Mouse (Mus musculus): Measurements from ENCODE around the gene Tsks. TPM values are rescaled to one million over a fixed set of nuclear protein-coding genes. Genes with fewer than 3 reads are reported as not detected.

The Tsks gene
- polyA plus RNA-seq, 1 experiment from 2014 or later: not detected

GRCm38 (mm10) chr7:44962337-44962736 lies 19.3 kb downstream of the Tsks start:
- DNase-seq (ENCODE audit: low spot score) (no peak), ATAC-seq (ENCODE audit: insufficient read depth, low FRiP score, low TSS enrichment) (no peak)
- Histone ChIP-seq H3K9ac (ENCODE audit: low read length) (no peak overlapping the region), H3K4me1 (ENCODE audit: control insufficient read depth, insufficient read depth, low read length) (no peaks in the 10 kb centered on the region), H3K9me3 (ENCODE audit: control insufficient read depth, low read length) (no peaks in the 10 kb centered on the region), H3K36me3 (ENCODE audit: control insufficient read depth, insufficient read depth, low read length) (peaks cover 6% of the 10 kb centered on the region; the same call in 1 of the 2 replicates), H3K4me3 (ENCODE audit: low read depth, low read length) (no peak overlapping the region), H3K27ac (ENCODE audit: low read depth, low read length) (no peak overlapping the region), H3K4me2 (ENCODE audit: low read depth) (no peak overlapping the region), H3K27me3 (ENCODE audit: control insufficient read depth, insufficient read depth, low read length) (no peaks in the 10 kb centered on the region)
- 86% methylated on average over 8 of the region's 8 CpGs for WGBS

- H3K36me3 ChIP-seq (ENCODE audit: control insufficient read depth, insufficient read depth, low read length): peaks cover 6% of the 10 kb centered on the region; the same call in 1 of the 2 replicates
- 87% methylated on average over 5 of the region's 5 CpGs for WGBS
These were observed 19.8 kb downstream of the Tsks start for GRCm38 (mm10) chr7:44962831-44963230.

GRCm38 (mm10) chr7:44964990-44965389 lies 22.0 kb downstream of the Tsks start:
- whole genome bisulfite sequencing: 94% methylated on average over 13 of the region's 13 CpGs
- no peak overlapping the region for H3K9ac ChIP-seq (ENCODE audit: low read length)
- DNase-seq (ENCODE audit: low spot score) (no peak), ATAC-seq (ENCODE audit: insufficient read depth, low FRiP score, low TSS enrichment) (no peak)
- no peak overlapping the region for H3K4me3 ChIP-seq (ENCODE audit: low read depth, low read length)
- no peaks in the 10 kb centered on the region for H3K9me3 ChIP-seq (ENCODE audit: control insufficient read depth, low read length)
- H3K4me1 ChIP-seq (ENCODE audit: control insufficient read depth, insufficient read depth, low read length): no peaks in the 10 kb centered on the region
- no peak overlapping the region for H3K27ac ChIP-seq (ENCODE audit: low read depth, low read length)
- H3K27me3 ChIP-seq (ENCODE audit: control insufficient read depth, insufficient read depth, low read length): no peaks in the 10 kb centered on the region
- H3K36me3 ChIP-seq (ENCODE audit: control insufficient read depth, insufficient read depth, low read length): peaks cover 6% of the 10 kb centered on the region; the same call in 1 of the 2 replicates
- H3K4me2 ChIP-seq (ENCODE audit: low read depth): no peak overlapping the region

More at GRCm38 (mm10) chr7:44962831-44963230, 19.8 kb downstream of the Tsks start:
- H3K27ac ChIP-seq (ENCODE audit: low read depth, low read length): no peak overlapping the region
- no peak overlapping the region for H3K4me3 ChIP-seq (ENCODE audit: low read depth, low read length)
- ATAC-seq (ENCODE audit: insufficient read depth, low FRiP score, low TSS enrichment): no peak
- no peak overlapping the region for H3K9ac ChIP-seq (ENCODE audit: low read length)
- H3K9me3 ChIP-seq (ENCODE audit: control insufficient read depth, low read length): no peaks in the 10 kb centered on the region
- no peak overlapping the region for H3K4me2 ChIP-seq (ENCODE audit: low read depth)
- H3K27me3 ChIP-seq (ENCODE audit: control insufficient read depth, insufficient read depth, low read length): no peaks in the 10 kb centered on the region
- no peak for DNase-seq (ENCODE audit: low spot score)
- no peaks in the 10 kb centered on the region for H3K4me1 ChIP-seq (ENCODE audit: control insufficient read depth, insufficient read depth, low read length)

- DNase-seq (ENCODE audit: low spot score): no peak
- H3K9me3 ChIP-seq (ENCODE audit: control insufficient read depth, low read length): no peaks in the 10 kb centered on the region
- H3K27me3 ChIP-seq (ENCODE audit: control insufficient read depth, insufficient read depth, low read length): no peaks in the 10 kb centered on the region
- H3K4me3 ChIP-seq (ENCODE audit: low read depth, low read length): no peak overlapping the region
- WGBS: 86% methylated on average over 7 of the region's 7 CpGs
- no peak overlapping the region for H3K9ac ChIP-seq (ENCODE audit: low read length)
- no peak overlapping the region for H3K4me2 ChIP-seq (ENCODE audit: low read depth)
- peaks cover 3% of the 10 kb centered on the region for H3K4me1 ChIP-seq (ENCODE audit: control insufficient read depth, insufficient read depth, low read length)
- no peak for ATAC-seq (ENCODE audit: insufficient read depth, low FRiP score, low TSS enrichment)
- H3K36me3 ChIP-seq (ENCODE audit: control insufficient read depth, insufficient read depth, low read length): peaks cover 7% of the 10 kb centered on the region; the same call in 1 of the 2 replicates
- no peak overlapping the region for H3K27ac ChIP-seq (ENCODE audit: low read depth, low read length)
These were observed 23.0 kb downstream of the Tsks start for GRCm38 (mm10) chr7:44965975-44966374.

- Histone ChIP-seq H3K9ac (ENCODE audit: low read length) (no peak overlapping the region), H3K4me1 (ENCODE audit: control insufficient read depth, insufficient read depth, low read length) (peaks cover 9% of the 10 kb centered on the region), H3K27ac (ENCODE audit: low read depth, low read length) (no peak overlapping the region), H3K36me3 (ENCODE audit: control insufficient read depth, insufficient read depth, low read length) (peaks cover 7% of the 10 kb centered on the region; the same call in 1 of the 2 replicates), H3K4me2 (ENCODE audit: low read depth) (no peak overlapping the region), H3K27me3 (ENCODE audit: control insufficient read depth, insufficient read depth, low read length) (no peaks in the 10 kb centered on the region), H3K9me3 (ENCODE audit: control insufficient read depth, low read length) (no peaks in the 10 kb centered on the region), H3K4me3 (ENCODE audit: low read depth, low read length) (no peak overlapping the region)
- ATAC-seq (ENCODE audit: insufficient read depth, low FRiP score, low TSS enrichment) (no peak), DNase-seq (ENCODE audit: low spot score) (no peak)
- WGBS: 79% methylated on average over 15 of the region's 15 CpGs
These were observed 23.6 kb downstream of the Tsks start for GRCm38 (mm10) chr7:44966638-44967037.

GRCm38 (mm10) chr7:44970231-44970691 lies 27.3 kb downstream of the Tsks start:
- H3K4me1 ChIP-seq (ENCODE audit: control insufficient read depth, insufficient read depth, low read length): peaks cover 17% of the 10 kb centered on the region
- DNase-seq (ENCODE audit: low spot score): peak; percentile 92
- no peaks in the 10 kb centered on the region for H3K9me3 ChIP-seq (ENCODE audit: control insufficient read depth, low read length)
- H3K4me2 ChIP-seq (ENCODE audit: low read depth): peak overlapping the region; percentile 69
- H3K27me3 ChIP-seq (ENCODE audit: control insufficient read depth, insufficient read depth, low read length): no peaks in the 10 kb centered on the region
- WGBS: under 1% methylated on average over 36 of the region's 36 CpGs
- peak; percentile 94 for ATAC-seq (ENCODE audit: insufficient read depth, low FRiP score, low TSS enrichment)
- H3K9ac ChIP-seq (ENCODE audit: low read length): peak overlapping the region; percentile 67
- H3K36me3 ChIP-seq (ENCODE audit: control insufficient read depth, insufficient read depth, low read length): peaks cover 4% of the 10 kb centered on the region; the same call in 1 of the 2 replicates
- H3K27ac ChIP-seq (ENCODE audit: low read depth, low read length): peak overlapping the region; percentile 76
- peak overlapping the region; percentile 49 for H3K4me3 ChIP-seq (ENCODE audit: low read depth, low read length)

GRCm38 (mm10) chr7:44971142-44971541 lies 28.1 kb downstream of the Tsks start:
- 74% methylated on average over 7 of the region's 7 CpGs for WGBS
- no peaks in the 10 kb centered on the region for H3K27me3 ChIP-seq (ENCODE audit: control insufficient read depth, insufficient read depth, low read length)
- H3K9me3 ChIP-seq (ENCODE audit: control insufficient read depth, low read length): no peaks in the 10 kb centered on the region
- ATAC-seq (ENCODE audit: insufficient read depth, low FRiP score, low TSS enrichment) (no peak), DNase-seq (ENCODE audit: low spot score) (no peak)
- peak overlapping the region; percentile 76; the same call in 1 of the 2 replicates for H3K27ac ChIP-seq (ENCODE audit: low read depth, low read length)
- H3K4me2 ChIP-seq (ENCODE audit: low read depth): peak overlapping the region; percentile 69
- peaks cover 17% of the 10 kb centered on the region for H3K4me1 ChIP-seq (ENCODE audit: control insufficient read depth, insufficient read depth, low read length)
- peak overlapping the region; percentile 49 for H3K4me3 ChIP-seq (ENCODE audit: low read depth, low read length)
- peaks cover 4% of the 10 kb centered on the region; the same call in 1 of the 2 replicates for H3K36me3 ChIP-seq (ENCODE audit: control insufficient read depth, insufficient read depth, low read length)
- peak overlapping the region; percentile 67 for H3K9ac ChIP-seq (ENCODE audit: low read length)

GRCm38 (mm10) chr7:44973415-44974130 lies 30.6 kb downstream of the Tsks start:
- Histone ChIP-seq H3K36me3 (ENCODE audit: control insufficient read depth, insufficient read depth, low read length) (peaks cover 21% of the 10 kb centered on the region), H3K4me3 (ENCODE audit: low read depth, low read length) (peak overlapping the region; percentile 40), H3K27me3 (ENCODE audit: control insufficient read depth, insufficient read depth, low read length) (no peaks in the 10 kb centered on the region), H3K4me1 (ENCODE audit: control insufficient read depth, insufficient read depth, low read length) (peaks cover 17% of the 10 kb centered on the region), H3K27ac (ENCODE audit: low read depth, low read length) (peak overlapping the region; percentile 74; the same call in 1 of the 2 replicates), H3K4me2 (ENCODE audit: low read depth) (peak overlapping the region; percentile 70), H3K9me3 (ENCODE audit: control insufficient read depth, low read length) (no peaks in the 10 kb centered on the region), H3K9ac (ENCODE audit: low read length) (peak overlapping the region; percentile 52)
- WGBS: 47% methylated on average over 14 of the region's 14 CpGs
- ATAC-seq (ENCODE audit: insufficient read depth, low FRiP score, low TSS enrichment) (no peak), DNase-seq (ENCODE audit: low spot score) (no peak)
